Mouse (Mus musculus) neutrophil, adult 5-6 weeks (primary cell): ENCODE data around the gene Pmpcb. TPM values are rescaled to one million over a fixed set of nuclear protein-coding genes. Genes with fewer than 3 reads are reported as not detected.

Experiments used
- ATAC-seq: fragments of 151-379, 151-347 bp; 2 replicates; pipeline ENCODE4 v1.8.0; 2017; ENCODE audit warnings: mild to moderate bottlenecking, moderate TSS enrichment; ENCODE audit not compliant: insufficient number of reproducible peaks, poor library complexity, low FRiP score, severe bottlenecking; ENCODE audit errors: extremely low read depth
- total RNA-seq: library from RNA; stranded (forward); fragments of 200-1000 nt; gene quantifications from 2 replicates; pipeline ENCODE4 v1.2.3, GENCODE M21; 2017

Gene Pmpcb
- total RNA-seq, 1 experiment from 2014 or later, result 84.1 TPM

DNA sequence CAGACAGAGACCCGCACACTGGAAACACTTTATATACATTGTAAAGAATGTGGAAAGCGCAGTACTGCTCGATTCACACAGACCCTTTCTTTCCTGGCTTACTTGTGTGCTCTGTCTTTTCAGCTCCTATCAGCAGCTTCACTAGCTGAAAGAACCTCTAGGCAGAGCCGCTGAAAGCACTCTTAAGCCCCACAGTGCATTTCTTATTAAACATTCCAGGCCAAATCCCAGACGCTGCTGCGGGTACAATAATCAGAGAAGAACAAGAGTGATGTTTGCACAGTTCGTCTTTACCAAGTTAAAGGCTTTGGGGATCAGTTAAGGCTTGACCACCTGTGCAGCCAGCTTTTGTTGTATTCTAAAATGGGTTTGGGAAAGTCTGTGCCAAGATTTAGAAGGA, 12.1 kb upstream of the Pmpcb start:
- ATAC-seq, result no peak

DNA sequence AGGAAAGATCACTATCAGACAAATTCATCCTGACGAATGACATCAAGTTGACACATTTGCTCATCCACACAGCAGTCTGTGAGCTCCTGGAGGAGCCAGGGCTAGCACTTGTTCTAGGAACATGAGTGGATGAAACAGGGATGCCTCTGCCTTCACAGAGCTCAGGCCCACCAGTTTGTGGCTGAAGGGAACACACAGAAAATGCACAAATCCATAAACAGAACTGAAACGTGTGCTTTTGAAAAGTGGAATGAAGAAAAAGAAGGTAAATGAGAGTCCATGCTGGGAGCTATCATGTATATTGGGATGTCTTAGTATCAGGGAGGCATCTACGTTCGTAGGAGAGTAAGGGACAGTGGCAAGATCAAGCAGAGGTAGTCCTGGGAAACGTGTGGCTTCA, 7.8 kb upstream of the Pmpcb start:
- no peak for ATAC-seq

DNA sequence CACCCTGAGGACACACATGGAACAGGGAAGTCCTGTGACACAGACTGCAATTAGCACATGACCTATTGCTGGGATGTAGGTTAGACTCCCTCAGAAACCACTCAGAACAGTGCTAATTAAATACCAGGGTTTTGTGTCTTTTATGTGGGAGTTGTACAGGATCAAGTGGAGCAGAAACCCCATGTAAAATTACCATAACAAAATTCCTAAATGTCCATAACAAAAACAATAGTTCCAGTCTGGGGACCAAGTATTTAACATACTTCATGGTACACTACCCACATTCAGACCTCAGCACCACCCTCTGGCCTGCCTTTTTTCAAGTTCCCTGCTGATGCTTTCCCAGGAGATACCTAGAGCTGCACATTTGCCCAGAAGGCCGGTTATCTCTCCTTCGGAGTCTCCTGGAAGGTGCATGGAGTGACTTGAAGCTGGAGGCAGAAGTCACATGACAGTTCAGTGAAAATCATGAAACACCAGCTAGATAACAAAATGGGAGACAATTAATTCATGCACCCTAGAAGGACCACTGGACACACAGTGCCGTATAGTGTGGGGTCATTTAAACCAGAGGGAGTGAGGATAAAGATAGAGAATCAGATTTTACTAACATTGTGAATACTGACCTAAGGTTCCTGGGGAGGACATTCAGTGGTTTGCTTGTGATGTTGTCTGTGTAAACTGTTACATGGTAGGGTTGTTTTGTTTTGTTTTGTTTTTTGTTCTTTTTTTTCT, 4.6 kb upstream of the Pmpcb start:
- no peak for ATAC-seq

DNA sequence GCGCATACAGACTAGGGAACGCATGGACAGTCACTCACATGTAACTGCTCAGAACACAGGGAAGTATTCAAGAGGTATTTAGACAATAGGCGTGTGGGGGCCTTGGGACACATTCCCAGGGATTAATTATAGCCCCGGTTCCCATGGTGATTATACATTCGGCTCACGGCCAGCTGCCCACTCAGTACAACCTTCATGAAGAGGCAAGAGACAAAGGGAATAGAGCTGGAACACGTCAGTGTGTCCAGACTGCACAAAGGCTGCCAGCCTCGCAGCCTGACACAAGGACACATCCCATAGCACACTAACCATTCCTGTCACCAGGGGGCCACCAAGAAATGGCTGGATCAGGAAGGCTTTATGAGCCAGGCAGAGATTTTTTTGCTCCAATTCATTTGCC, 4.0 kb upstream of the Pmpcb start:
- ATAC-seq, result no peak

DNA sequence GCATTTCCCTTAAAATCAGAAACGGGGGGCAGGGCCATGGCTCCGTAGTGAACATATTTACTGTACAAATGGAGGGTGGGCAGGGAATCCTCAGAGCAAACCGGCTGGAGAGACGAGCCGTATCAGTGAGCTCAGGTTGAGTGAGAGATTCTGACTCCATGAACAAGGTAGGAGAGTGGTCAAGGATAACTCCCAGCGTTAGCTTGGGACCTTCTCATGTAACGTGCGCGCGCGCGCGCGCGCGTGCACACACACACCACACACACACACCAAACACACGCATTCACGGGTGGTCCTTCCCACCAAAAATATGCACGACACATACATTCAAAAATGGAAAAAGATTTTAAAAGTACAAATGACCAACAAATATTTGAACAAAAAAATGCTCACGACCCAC, 1.8 kb upstream of the Pmpcb start:
- ATAC-seq, result no peak

DNA sequence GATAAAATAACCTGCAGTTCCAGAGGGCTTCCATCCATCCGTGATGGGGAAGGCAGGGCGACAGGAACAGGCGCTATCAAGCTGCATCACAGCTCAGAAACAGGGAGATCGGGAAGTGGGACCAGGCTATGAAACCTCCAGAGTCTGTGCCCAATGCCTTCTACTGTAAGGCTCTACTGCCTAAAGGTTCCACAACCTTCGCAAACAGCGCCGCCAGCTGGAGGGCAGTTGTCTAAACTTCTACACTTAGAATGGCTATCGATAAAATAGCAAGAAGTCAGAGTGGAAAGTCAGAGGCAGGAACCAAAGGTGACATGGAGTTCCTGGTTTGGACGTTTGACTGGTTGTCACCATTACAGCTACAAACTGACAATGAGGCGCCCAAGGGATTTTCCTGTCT, 1.4 kb upstream of the Pmpcb start:
- ATAC-seq, result peak; percentile 56; the same call in 1 of the 2 replicates

DNA sequence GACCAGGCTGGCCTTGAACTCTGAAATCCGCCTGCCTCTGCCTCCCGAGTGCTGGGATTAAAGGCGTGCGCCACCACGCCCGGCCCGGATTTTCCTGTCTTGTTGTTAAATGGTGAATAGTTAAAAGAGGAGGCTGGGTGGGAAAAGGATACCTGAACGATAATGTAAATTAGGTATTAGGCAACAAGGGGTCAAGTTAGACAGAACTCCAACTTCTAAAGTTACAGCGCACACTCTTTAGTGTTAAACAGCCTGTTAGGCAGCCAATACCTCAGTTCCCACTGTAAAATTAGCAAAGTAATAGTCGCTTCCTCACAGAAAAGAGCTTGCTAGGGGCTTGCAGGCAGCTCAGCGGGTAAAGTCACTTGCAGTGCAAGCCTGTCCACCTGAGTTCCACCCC, 895 bp upstream of the Pmpcb start:
- ATAC-seq, result no peak

DNA sequence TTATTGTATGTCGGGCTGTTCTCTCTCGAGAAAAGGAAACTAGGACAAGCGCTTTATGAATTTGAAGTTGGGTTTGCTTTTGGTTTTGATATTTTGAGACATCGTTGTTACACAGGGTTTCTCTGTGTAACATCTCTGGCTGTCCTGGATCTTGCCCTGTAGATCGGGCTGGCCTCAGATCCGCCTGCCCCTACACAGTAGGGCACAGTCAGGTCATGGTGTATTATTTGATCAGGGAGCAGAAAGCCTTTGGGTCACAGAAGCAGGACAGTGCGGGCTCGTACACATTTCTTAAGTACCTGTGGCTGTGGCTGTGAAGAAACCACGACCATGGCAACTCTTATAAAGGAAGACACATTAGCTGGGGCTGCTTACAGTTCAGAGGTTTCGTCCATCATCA, 679 bp downstream of the Pmpcb start:
- ATAC-seq, result no peak

DNA sequence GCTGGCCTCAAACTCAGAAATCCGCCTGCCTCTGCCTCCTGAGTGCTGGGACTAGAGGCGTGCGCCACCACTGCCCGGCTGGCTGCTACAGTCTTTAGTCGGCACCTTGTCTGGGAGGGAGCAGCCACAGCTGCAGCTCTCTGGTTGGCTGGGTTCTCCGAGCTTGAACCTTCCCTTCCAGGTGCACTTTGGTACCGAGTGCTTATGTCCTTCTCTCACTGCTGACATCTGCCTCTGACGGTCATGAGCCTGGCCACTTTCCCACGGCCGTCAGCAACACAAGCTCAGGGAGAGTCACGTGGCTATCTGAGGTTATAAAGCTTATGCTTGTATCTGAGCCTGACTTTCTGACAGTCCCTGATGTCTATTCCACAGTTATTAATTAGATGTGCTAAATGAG, 2.2 kb downstream of the Pmpcb start:
- no peak for ATAC-seq

DNA sequence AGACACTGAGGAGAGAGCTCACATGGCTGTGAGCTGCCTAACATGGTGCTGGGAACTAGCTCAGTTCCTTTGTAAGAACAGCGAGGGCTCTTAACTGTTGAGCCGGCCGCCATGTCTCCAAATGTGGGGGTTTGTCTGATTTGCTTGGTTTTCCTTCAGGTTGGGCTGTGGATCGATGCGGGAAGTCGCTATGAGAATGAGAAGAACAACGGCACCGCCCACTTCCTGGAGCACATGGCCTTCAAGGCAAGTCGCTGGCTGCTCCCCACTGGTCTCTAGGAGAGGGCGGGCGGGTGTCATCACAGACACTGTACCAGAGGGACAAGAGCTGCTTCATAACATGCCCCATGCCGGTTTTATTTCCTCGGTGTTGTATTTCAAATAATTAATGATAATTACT, 2.9 kb downstream of the Pmpcb start:
- ATAC-seq, result no peak

DNA sequence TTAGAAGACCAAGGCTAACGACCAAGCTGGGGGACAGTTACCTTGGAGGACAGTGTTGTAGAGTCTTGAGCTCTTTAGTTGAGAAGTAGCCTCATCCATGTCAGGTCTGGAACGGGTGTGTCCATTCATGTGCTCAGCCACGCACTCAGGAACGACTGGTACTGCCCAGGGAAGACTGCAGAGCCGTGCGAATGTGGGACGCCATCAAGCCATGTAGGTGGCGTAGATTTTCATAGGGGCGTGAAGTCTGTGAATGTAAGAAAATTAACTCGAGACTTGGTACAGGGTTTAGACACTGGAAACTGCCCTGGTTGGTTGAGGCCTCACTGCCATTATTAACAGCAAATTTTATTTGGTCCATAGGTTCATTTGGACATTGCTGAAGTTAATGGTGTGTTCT, 6.7 kb downstream of the Pmpcb start:
- ATAC-seq, result no peak

DNA sequence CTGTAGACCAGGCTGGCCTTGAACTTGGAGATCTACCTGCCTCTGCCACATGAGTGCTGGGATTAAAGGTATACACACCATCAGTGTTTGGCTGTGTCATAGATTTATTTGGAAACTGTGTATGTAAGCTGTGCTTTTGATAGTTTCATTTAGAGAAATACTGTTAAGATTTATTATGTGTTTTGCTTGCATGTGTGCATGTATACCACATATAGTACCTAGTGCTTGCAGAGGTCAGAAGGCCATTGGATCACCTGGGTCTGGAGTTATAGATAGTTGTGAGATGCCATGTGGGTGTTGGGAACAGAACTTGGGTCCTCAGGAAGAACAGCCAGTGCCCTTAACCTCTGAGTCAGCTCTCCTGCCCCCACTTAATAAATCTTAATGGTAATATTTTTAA, 7.7 kb downstream of the Pmpcb start:
- no peak for ATAC-seq

DNA sequence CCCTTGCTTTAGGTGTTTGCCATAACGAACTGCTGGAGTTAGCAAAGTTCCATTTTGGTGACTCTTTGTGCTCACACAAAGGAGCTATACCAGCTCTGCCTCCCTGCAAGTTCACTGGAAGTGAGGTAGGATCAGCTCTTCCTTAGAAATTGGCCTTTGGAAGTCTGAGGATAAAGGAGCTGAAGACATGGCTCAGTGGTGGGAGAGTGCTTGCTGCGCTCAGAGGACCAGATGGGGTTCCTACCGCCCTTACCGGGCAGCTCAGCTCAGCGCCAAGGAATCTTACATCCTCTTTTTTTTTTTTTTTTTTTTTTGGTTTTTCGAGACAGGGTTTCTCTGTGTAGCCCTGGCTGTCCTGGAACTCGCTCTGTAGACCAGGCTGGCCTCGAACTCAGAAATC, 9.0 kb downstream of the Pmpcb start:
- ATAC-seq, result no peak

DNA sequence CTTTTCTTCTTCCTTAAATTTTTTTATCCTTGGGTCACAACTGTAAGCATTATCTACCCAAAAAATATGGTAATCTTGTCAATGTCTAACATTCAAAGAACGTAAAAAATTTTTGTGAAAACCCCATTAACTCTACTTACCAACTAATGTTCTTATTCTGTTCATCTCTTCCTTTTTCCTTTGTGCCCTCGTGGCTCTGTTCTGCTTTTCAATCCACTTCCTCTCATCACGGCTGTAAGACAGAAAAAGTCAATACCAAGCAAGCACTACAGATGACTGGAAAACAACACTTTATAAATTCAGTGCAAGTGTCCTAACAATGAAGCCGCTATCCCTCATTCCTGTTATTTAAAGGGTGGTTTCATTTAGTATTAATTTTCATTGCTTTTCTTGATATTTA, 31.6 kb downstream of the Pmpcb start:
- ATAC-seq, result no peak

DNA sequence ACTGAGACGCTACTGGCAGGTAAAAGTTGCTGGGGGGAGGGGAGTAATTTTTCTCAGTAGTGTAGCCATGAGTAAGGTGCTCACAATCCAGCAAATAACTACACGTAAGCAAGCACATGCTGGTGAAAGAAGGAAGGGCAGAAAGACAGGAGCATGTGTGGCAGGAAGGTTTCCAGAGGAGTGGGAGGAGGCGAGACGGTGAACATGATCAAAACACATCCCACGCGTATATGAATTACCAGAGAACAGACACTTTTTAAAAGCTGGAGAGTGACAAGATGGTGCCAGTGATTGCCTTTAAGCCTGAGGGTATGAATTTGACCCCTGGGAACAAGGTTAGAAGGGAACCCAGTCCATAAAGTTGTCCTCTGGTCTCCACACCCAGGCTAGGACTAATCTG, 32.9 kb downstream of the Pmpcb start:
- no peak for ATAC-seq

DNA sequence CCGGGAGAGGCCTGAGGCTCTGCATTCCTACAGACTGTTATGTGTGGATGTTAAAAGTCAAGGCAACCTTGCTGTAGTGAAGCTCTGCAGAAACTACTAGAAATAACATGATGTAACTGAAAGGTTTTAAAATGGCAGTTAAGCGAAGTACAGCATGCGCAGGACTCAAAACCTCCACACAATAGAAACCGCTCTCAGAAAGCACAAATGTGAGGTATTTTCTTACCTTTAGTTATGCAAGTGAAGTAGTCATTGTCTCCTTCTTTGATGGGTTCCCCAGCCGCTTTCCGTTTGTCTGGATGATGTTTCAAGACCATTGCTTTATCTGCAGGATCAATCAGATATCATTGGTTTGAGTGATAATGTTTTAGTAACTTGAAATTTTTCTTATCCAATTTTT, 39.5 kb downstream of the Pmpcb start:
- no peak for ATAC-seq

DNA sequence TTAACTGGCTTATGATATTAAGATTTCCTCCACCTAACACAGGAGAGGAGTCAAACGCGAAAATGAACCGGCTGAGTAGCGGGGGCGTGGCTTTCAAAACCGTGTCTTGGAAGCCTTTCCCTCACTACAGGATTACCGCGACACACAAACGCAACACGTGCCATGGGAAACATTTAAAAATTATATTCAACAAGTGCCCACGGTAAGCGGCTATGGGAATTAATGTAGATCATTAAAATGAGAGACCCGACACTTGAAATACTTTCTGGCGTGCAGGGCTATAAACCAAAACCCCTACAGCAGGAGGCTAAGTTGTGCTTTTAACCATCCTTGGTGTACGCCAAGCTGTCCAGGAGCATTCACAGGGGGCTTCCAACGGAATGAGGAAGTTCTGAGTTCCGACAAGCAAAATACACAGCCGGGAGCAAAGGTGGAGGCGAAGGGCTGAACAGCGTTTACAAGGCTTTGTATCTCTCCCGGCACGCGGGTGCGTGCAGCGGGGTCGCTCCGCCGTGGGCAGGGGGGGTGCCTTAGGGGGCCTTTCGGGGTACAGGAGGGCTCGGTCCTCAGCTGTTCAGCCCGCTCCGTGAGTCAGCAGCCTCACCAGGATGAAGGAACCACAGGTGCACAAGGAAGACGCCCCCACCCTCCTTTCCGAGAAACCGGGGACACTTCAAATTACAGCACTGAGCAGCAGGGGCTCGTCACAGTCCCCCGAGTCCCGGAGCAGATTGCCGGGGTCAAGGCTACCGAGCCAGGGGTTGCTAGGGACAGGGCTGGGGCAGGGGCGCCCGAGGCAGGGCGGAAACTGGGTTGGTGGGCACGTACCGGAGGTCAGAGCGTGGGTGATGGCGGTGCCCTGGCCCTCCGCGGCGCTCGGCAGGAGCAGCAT, 47.5 kb downstream of the Pmpcb start:
- ATAC-seq, result no peak

DNA sequence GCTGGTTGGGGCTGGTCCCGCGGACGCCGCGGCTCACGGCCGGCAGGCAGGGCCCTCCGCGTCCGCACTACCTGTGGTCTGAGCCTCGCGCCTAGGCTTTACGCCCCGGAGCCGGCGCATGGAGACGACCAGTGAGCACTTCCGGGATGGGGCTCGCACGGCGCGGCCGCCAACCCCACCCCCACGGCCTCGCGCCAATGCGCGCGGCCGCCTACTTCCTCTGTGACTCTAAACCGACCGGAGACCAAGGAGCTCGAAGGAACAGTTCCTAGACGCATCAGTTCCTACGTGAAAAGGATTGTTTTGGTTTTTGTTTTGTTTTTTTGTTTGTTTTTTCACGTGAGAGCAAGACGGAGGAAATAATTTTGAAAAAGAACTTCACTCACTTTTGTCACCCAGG, 48.1 kb downstream of the Pmpcb start, which contains the start of the genes Dnajc2 and Psmc2:
Gene Dnajc2, minus strand, starts transcription at position 199 of the 400 bp plus-strand sequence.
Gene Psmc2, plus strand, starts transcription at position 231 of the 400 bp plus-strand sequence.
- peak; percentile 83 for ATAC-seq

DNA sequence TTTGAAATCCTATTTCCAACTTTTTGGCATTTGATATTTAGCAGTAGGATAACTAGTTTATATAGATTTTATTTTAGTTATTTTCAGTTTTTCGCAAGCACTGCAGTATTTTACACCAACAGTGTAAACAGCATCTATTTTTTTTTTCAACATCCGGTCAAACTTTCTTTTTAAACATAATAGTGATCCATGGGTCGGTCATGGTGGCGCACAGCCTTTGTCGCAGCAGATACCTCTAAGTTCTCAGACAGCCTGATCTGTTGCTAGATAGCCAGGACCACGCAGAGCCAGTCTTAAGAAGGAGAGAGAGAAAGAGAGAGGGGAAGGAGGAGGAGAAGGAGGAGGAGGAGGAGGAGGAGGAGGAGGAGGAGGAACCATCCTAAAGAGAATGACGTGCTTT, 48.8 kb downstream of the Pmpcb start:
- no peak for ATAC-seq
